Mouse (Mus musculus): ENCODE data around the gene Rasal2. TPM values are rescaled to one million over a fixed set of nuclear protein-coding genes. Genes with fewer than 3 reads are reported as not detected.
A peak's percentile ranks its signal among the peaks of the same experiment; 100 is the strongest.

Gene Rasal2
- polyA plus RNA-seq, 1 experiment from 2014 or later: 37.1 TPM

DNA sequence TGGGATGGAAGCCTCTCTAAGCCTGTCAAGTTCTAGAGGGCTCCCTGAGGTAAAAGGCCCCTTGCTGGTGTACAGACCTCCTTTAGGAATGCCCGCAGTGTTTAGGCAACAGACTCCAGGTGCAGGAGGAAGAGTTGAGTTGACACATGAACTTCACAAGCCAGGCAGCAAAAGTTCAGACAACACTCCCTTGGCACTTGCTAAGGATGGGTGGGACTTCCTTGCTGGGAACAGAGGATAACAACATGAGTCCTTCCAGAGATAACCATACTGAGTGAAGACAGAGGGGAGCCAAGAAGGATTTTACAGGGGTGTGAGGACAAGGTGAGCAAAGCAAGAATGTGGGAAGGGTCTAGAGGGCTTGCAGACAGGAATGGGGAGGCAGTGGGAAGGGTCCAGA lies 319.8 kb downstream of the Rasal2 start:
- no peaks in the 10 kb centered on the region for H3K9me3 ChIP-seq (ENCODE audit: control insufficient read depth, low read length)
- no peak overlapping the region for H3K9ac ChIP-seq (ENCODE audit: low read depth, low read length)
- WGBS: 93% methylated on average over 1 of the region's 1 CpGs
- H3K27ac ChIP-seq (ENCODE audit: low read depth, low read length): no peak overlapping the region
- no peak overlapping the region for H3K4me3 ChIP-seq (ENCODE audit: low read length)
- no peaks in the 10 kb centered on the region for H3K27me3 ChIP-seq (replicated peaks; ENCODE audit: control insufficient read depth, insufficient read depth, low read length)
- no peaks in the 10 kb centered on the region for H3K4me1 ChIP-seq (ENCODE audit: control insufficient read depth, insufficient read depth, low read depth, low read length)
- ATAC-seq: no peak
- H3K36me3 ChIP-seq (ENCODE audit: control insufficient read depth, insufficient read depth, low read length): no peaks in the 10 kb centered on the region
- H3K4me2 ChIP-seq (ENCODE audit: low read length): no peak overlapping the region

DNA sequence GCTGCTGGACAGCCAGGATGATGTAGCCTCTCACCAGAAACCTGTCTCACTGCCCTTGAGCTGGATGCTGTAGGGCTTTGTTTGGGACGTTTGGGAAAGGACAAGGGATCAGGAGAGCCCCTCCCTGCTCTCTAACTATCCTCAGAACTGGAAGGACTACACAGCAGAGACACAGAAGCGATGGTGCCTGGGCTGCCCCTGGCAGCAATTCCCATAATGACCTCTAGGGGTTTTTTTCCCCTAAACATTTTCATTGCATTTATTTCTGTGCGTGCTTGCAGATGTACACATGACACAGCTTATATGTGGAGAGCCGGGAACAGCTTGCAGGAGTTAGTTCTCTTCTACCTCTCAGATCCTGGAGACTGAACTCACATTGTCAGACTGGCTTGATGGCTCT lies 320.3 kb downstream of the Rasal2 start:
- H3K27me3 ChIP-seq (replicated peaks; ENCODE audit: control insufficient read depth, insufficient read depth, low read length): no peaks in the 10 kb centered on the region
- H3K27ac ChIP-seq (ENCODE audit: low read depth, low read length): no peak overlapping the region
- no peaks in the 10 kb centered on the region for H3K9me3 ChIP-seq (ENCODE audit: control insufficient read depth, low read length)
- no peak overlapping the region for H3K4me2 ChIP-seq (ENCODE audit: low read length)
- no peak for ATAC-seq
- no peaks in the 10 kb centered on the region for H3K4me1 ChIP-seq (ENCODE audit: control insufficient read depth, insufficient read depth, low read depth, low read length)
- no peak overlapping the region for H3K9ac ChIP-seq (ENCODE audit: low read depth, low read length)
- WGBS: 61% methylated on average over 4 of the region's 4 CpGs
- H3K4me3 ChIP-seq (ENCODE audit: low read length): no peak overlapping the region
- H3K36me3 ChIP-seq (ENCODE audit: control insufficient read depth, insufficient read depth, low read length): no peaks in the 10 kb centered on the region

DNA sequence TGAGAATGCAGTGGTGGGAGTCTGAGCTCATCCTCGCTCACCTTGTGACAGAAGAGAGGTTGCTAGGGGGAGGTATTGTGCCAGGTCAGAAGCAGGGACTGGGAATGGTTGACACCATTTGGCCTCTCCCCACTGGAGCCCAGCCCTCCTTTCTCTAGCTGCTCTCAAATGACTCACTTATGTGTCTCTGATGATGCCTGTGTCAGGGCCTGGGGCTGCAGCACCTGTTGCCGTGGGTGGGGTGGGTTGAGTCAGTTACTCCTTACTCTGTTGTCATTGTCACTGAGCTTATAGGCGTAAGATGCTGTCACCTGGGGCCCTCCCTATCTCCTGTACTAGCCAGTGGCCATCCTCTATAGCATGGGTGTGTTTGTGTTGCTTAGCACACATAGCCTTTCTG lies 321.6 kb downstream of the Rasal2 start:
- WGBS: 73% methylated on average over 3 of the region's 3 CpGs
- no peaks in the 10 kb centered on the region for H3K27me3 ChIP-seq (replicated peaks; ENCODE audit: control insufficient read depth, insufficient read depth, low read length)
- no peak overlapping the region for H3K4me3 ChIP-seq (ENCODE audit: low read length)
- ATAC-seq: no peak
- no peaks in the 10 kb centered on the region for H3K9me3 ChIP-seq (ENCODE audit: control insufficient read depth, low read length)
- no peaks in the 10 kb centered on the region; the same call in 1 of the 2 replicates for H3K4me1 ChIP-seq (ENCODE audit: control insufficient read depth, insufficient read depth, low read depth, low read length)
- no peak overlapping the region for H3K4me2 ChIP-seq (ENCODE audit: low read length)
- H3K27ac ChIP-seq (ENCODE audit: low read depth, low read length): no peak overlapping the region
- H3K9ac ChIP-seq (ENCODE audit: low read depth, low read length): no peak overlapping the region
- no peaks in the 10 kb centered on the region for H3K36me3 ChIP-seq (ENCODE audit: control insufficient read depth, insufficient read depth, low read length)

GRCm38 (mm10) chr1:157086097-157086994 lies 326.0 kb downstream of the Rasal2 start:
- Histone ChIP-seq H3K4me1 (ENCODE audit: control insufficient read depth, insufficient read depth, low read depth, low read length) (no peaks in the 10 kb centered on the region; the same call in 1 of the 2 replicates), H3K27me3 (replicated peaks; ENCODE audit: control insufficient read depth, insufficient read depth, low read length) (no peaks in the 10 kb centered on the region), H3K36me3 (ENCODE audit: control insufficient read depth, insufficient read depth, low read length) (no peaks in the 10 kb centered on the region), H3K4me2 (ENCODE audit: low read length) (peak overlapping the region; percentile 53), H3K4me3 (ENCODE audit: low read length) (peak overlapping the region; percentile 28), H3K27ac (ENCODE audit: low read depth, low read length) (no peak overlapping the region), H3K9ac (ENCODE audit: low read depth, low read length) (peak overlapping the region; percentile 39), H3K9me3 (ENCODE audit: control insufficient read depth, low read length) (no peaks in the 10 kb centered on the region)
- 7% methylated on average over 25 of the region's 25 CpGs for WGBS
- peak; percentile 76 for ATAC-seq

Other genes with a start within 250 kb of the Rasal2 start
- gene Cryzl2, start 46.0 kb upstream of the Rasal2 start, polyA plus RNA-seq (2015; fragmentation: Nextera tagmentation; extraction: Ambion mirVana): 8.3 and 9.7 TPM in 2 replicates
- gene Sec16b, start 94.1 kb upstream of the Rasal2 start, polyA plus RNA-seq (2015; fragmentation: Nextera tagmentation; extraction: Ambion mirVana): 0.46 and 0.59 TPM in 2 replicates